Mouse (Mus musculus) stomach, embryonic 14.5 days (tissue): ENCODE measurements around the gene Kcnd2. TPM values are rescaled to one million over a fixed set of nuclear protein-coding genes. Genes with fewer than 3 reads are reported as not detected.

Experiments used
- ATAC-seq: fragments of 200-750 bp; cut with Nextera tagmentation; 2 replicates; pipeline ENCODE4 v1.8.0; 2017; ENCODE audit warnings: low read depth, moderate TSS enrichment; ENCODE audit not compliant: insufficient number of reproducible peaks, insufficient read depth, low FRiP score
- H3K27ac ChIP-seq: fragments of 300-500 bp; sonication (generic); 2 replicates; pipeline ENCODE4 v1.5.1; 2014; ENCODE audit warnings: mild to moderate bottlenecking, low read length, moderate library complexity, mixed read lengths
- H3K27me3 ChIP-seq: fragments of 300-500 bp; sonication (generic); 2 replicates; pipeline ENCODE4 v1.6.1; 2014; ENCODE audit warnings: low read length, control low read depth, mixed read lengths; ENCODE audit not compliant: control insufficient read depth, insufficient read depth
- H3K36me3 ChIP-seq: fragments of 300-500 bp; sonication (generic); 2 replicates; pipeline ENCODE4 v1.6.1; 2014; ENCODE audit warnings: mild to moderate bottlenecking, control low read depth, low read length, moderate library complexity, mixed read lengths; ENCODE audit not compliant: control insufficient read depth, insufficient read depth
- H3K4me1 ChIP-seq: fragments of 300-500 bp; sonication (generic); 2 replicates; pipeline ENCODE4 v1.6.1; 2014; ENCODE audit warnings: low read length, control low read depth, mixed read lengths; ENCODE audit not compliant: control insufficient read depth, insufficient read depth
- H3K4me2 ChIP-seq: fragments of 300-500 bp; sonication (generic); replicated peaks from 2 replicates; pipeline ENCODE4 v1.6.1; 2014; ENCODE audit warnings: low read depth, low read length, control low read depth
- H3K4me3 ChIP-seq: fragments of 300-500 bp; sonication (generic); 2 replicates; pipeline ENCODE4 v1.5.1; 2014; ENCODE audit warnings: low read depth, low read length, control low read depth
- H3K9ac ChIP-seq: fragments of 300-500 bp; sonication (generic); replicated peaks from 2 replicates; pipeline ENCODE4 v1.6.1; 2014; ENCODE audit warnings: low read depth, mild to moderate bottlenecking, control low read depth, low read length, moderate library complexity, mixed read lengths
- H3K9me3 ChIP-seq: fragments of 300-500 bp; sonication (generic); 2 replicates; pipeline ENCODE4 v1.6.1; 2016; ENCODE audit warnings: low read depth, low read length, control low read depth; ENCODE audit not compliant: control insufficient read depth
- WGBS: fragments of 180-500 bp; shearing (Covaris S2); extraction: QIAGEN DNeasy Blood & Tissue Kit; methylation state at CpG from one replicate; pipeline ENCODE4 v1.1.7; 2014; 5-methylcytosine and 5-hydroxymethylcytosine counted together
- polyA plus RNA-seq: library from polyadenylated mRNA; unstranded; fragments of >200 nt; fragmentation: Nextera tagmentation; extraction: Ambion mirVana; gene quantifications from 2 replicates; pipeline ENCODE4 v1.2.1, GENCODE M21; 2014

Gene Kcnd2
- polyA plus RNA-seq, 1 experiment from 2014 or later: 1.5 TPM

GRCm38 (mm10) chr6:21471891-21472544 lies 256.7 kb downstream of the Kcnd2 start:
- WGBS: 54% methylated on average over 1 of the region's 1 CpGs
- no peaks in the 10 kb centered on the region for H3K4me1 ChIP-seq
- no peaks in the 10 kb centered on the region for H3K27me3 ChIP-seq
- no peak overlapping the region for H3K4me3 ChIP-seq
- no peak overlapping the region for H3K27ac ChIP-seq
- H3K4me2 ChIP-seq: no peak overlapping the region
- no peak for ATAC-seq
- no peaks in the 10 kb centered on the region for H3K9me3 ChIP-seq
- no peak overlapping the region for H3K9ac ChIP-seq
- H3K36me3 ChIP-seq: no peaks in the 10 kb centered on the region

- H3K4me2 ChIP-seq: no peak overlapping the region
- H3K9me3 ChIP-seq: no peaks in the 10 kb centered on the region
- no peaks in the 10 kb centered on the region for H3K36me3 ChIP-seq
- WGBS: 88% methylated on average over 2 of the region's 2 CpGs
- no peak overlapping the region for H3K4me3 ChIP-seq
- H3K4me1 ChIP-seq: no peaks in the 10 kb centered on the region
- no peak overlapping the region for H3K9ac ChIP-seq
- no peak overlapping the region for H3K27ac ChIP-seq
- no peaks in the 10 kb centered on the region for H3K27me3 ChIP-seq
- no peak for ATAC-seq
Measured at GRCm38 (mm10) chr6:21482714-21483113, 267.4 kb downstream of the Kcnd2 start.

- Histone ChIP-seq H3K27ac (no peak overlapping the region), H3K4me3 (no peak overlapping the region), H3K9me3 (no peaks in the 10 kb centered on the region), H3K27me3 (no peaks in the 10 kb centered on the region), H3K9ac (no peak overlapping the region), H3K4me1 (no peaks in the 10 kb centered on the region), H3K4me2 (no peak overlapping the region), H3K36me3 (no peaks in the 10 kb centered on the region)
- 83% methylated on average over 2 of the region's 2 CpGs for WGBS
- no peak for ATAC-seq
Measured at GRCm38 (mm10) chr6:21488536-21488935, 273.2 kb downstream of the Kcnd2 start.

- no peak for ATAC-seq
- H3K4me3 ChIP-seq: no peak overlapping the region
- no peaks in the 10 kb centered on the region for H3K27me3 ChIP-seq
- no peaks in the 10 kb centered on the region for H3K36me3 ChIP-seq
- H3K9ac ChIP-seq: no peak overlapping the region
- no peak overlapping the region for H3K27ac ChIP-seq
- H3K4me1 ChIP-seq: no peaks in the 10 kb centered on the region
- 73% methylated on average over 1 of the region's 1 CpGs for WGBS
- H3K4me2 ChIP-seq: no peak overlapping the region
- no peaks in the 10 kb centered on the region for H3K9me3 ChIP-seq
Measured at GRCm38 (mm10) chr6:21502921-21503320, 287.6 kb downstream of the Kcnd2 start.

- no peak overlapping the region for H3K27ac ChIP-seq
- no peaks in the 10 kb centered on the region for H3K4me1 ChIP-seq
- no peaks in the 10 kb centered on the region for H3K36me3 ChIP-seq
- no peak for ATAC-seq
- H3K9me3 ChIP-seq: no peaks in the 10 kb centered on the region
- no peak overlapping the region for H3K4me2 ChIP-seq
- no peaks in the 10 kb centered on the region for H3K27me3 ChIP-seq
- H3K4me3 ChIP-seq: no peak overlapping the region
- no peak overlapping the region for H3K9ac ChIP-seq
- 77% methylated on average over 3 of the region's 3 CpGs for WGBS
Measured at GRCm38 (mm10) chr6:21510621-21511239, 295.4 kb downstream of the Kcnd2 start.

- ATAC-seq: no peak
- H3K9me3 ChIP-seq: no peaks in the 10 kb centered on the region
- H3K27me3 ChIP-seq: no peaks in the 10 kb centered on the region
- 51% methylated on average over 1 of the region's 1 CpGs for WGBS
- H3K9ac ChIP-seq: no peak overlapping the region
- no peaks in the 10 kb centered on the region for H3K4me1 ChIP-seq
- H3K27ac ChIP-seq: no peak overlapping the region
- no peaks in the 10 kb centered on the region for H3K36me3 ChIP-seq
- no peak overlapping the region for H3K4me2 ChIP-seq
- no peak overlapping the region for H3K4me3 ChIP-seq
Measured at GRCm38 (mm10) chr6:21520351-21520750, 305.0 kb downstream of the Kcnd2 start.

GRCm38 (mm10) chr6:21527489-21528074 lies 312.3 kb downstream of the Kcnd2 start:
- Histone ChIP-seq H3K27ac (no peak overlapping the region), H3K27me3 (no peaks in the 10 kb centered on the region), H3K4me2 (no peak overlapping the region), H3K9ac (no peak overlapping the region), H3K9me3 (no peaks in the 10 kb centered on the region), H3K4me3 (no peak overlapping the region), H3K36me3 (no peaks in the 10 kb centered on the region), H3K4me1 (no peaks in the 10 kb centered on the region)
- 71% methylated on average over 1 of the region's 1 CpGs for WGBS
- ATAC-seq: no peak

- H3K27me3 ChIP-seq: no peaks in the 10 kb centered on the region
- H3K9me3 ChIP-seq: no peaks in the 10 kb centered on the region
- no peaks in the 10 kb centered on the region for H3K4me1 ChIP-seq
- 63% methylated on average over 2 of the region's 2 CpGs for WGBS
- H3K27ac ChIP-seq: no peak overlapping the region
- no peak for ATAC-seq
- no peak overlapping the region for H3K4me3 ChIP-seq
- H3K4me2 ChIP-seq: no peak overlapping the region
- no peak overlapping the region for H3K9ac ChIP-seq
- no peaks in the 10 kb centered on the region for H3K36me3 ChIP-seq
Measured at GRCm38 (mm10) chr6:21534009-21534408, 318.7 kb downstream of the Kcnd2 start.
